Mouse (Mus musculus): ENCODE data around the gene Fbxw27.
"Not testable (repeated sequence)": the region's sequence is repeated elsewhere in the genome, so short reads cannot be mapped to it uniquely, and the experiment has no call there.

The Fbxw27 gene

GRCm38 (mm10) chr9:109790570-109790969 lies at the start of gene Fbxw27:
TSS of gene Fbxw27 (minus strand) at chr9:109790670.
- in situ Hi-C loops (cut with MboI, MseI), result not testable (repeated sequence)

- in situ Hi-C loops (cut with MboI, MseI), result no loop called here
These were observed 42.6 kb upstream of the Fbxw27 start for GRCm38 (mm10) chr9:109833088-109833412.

- in situ Hi-C loops (cut with MboI, MseI), result no loop called here
These were observed 42.1 kb upstream of the Fbxw27 start, which contains the start of gene Nme6 for GRCm38 (mm10) chr9:109832391-109833087. TSS of gene Nme6 (plus strand) at chr9:109832749.

GRCm38 (mm10) chr9:109826181-109826580 lies 35.7 kb upstream of the Fbxw27 start:
- in situ Hi-C loops (cut with MboI, MseI), result no loop called here

- in situ Hi-C loops (cut with MboI, MseI), result no loop called here
These were observed 35.3 kb upstream of the Fbxw27 start for GRCm38 (mm10) chr9:109825739-109826138.

GRCm38 (mm10) chr9:109816341-109816740 lies 25.9 kb upstream of the Fbxw27 start:
- in situ Hi-C loops (cut with MboI, MseI), result no loop called here

GRCm38 (mm10) chr9:109813424-109813823 lies 23.0 kb upstream of the Fbxw27 start:
- in situ Hi-C loops (cut with MboI, MseI), result no loop called here

- in situ Hi-C loops (cut with MboI, MseI), result no loop called here
These were observed 21.5 kb upstream of the Fbxw27 start, which contains the start of gene Spink8 for GRCm38 (mm10) chr9:109811980-109812379. TSS of gene Spink8 (plus strand) at chr9:109812280.

GRCm38 (mm10) chr9:109807898-109808297 lies 17.4 kb upstream of the Fbxw27 start:
- in situ Hi-C loops (cut with MboI, MseI), result no loop called here

- in situ Hi-C loops (cut with MboI, MseI), result no loop called here
These were observed 16.3 kb upstream of the Fbxw27 start for GRCm38 (mm10) chr9:109806695-109807293.

GRCm38 (mm10) chr9:109806260-109806659 lies 15.8 kb upstream of the Fbxw27 start:
- in situ Hi-C loops (cut with MboI, MseI), result no loop called here

GRCm38 (mm10) chr9:109805596-109805995 lies 15.1 kb upstream of the Fbxw27 start:
- in situ Hi-C loops (cut with MboI, MseI), result not testable (repeated sequence)

- in situ Hi-C loops (cut with MboI, MseI), result no loop called here
These were observed 7.6 kb upstream of the Fbxw27 start for GRCm38 (mm10) chr9:109798051-109798450.

GRCm38 (mm10) chr9:109795811-109796210 lies 5.3 kb upstream of the Fbxw27 start:
- in situ Hi-C loops (cut with MboI, MseI), result no loop called here

GRCm38 (mm10) chr9:109795221-109795620 lies 4.8 kb upstream of the Fbxw27 start:
- in situ Hi-C loops (cut with MboI, MseI), result no loop called here

GRCm38 (mm10) chr9:109766841-109767240 lies 23.6 kb downstream of the Fbxw27 start:
- in situ Hi-C loops (cut with MboI, MseI), result not testable (repeated sequence)

- in situ Hi-C loops (cut with MboI, MseI), result not testable (repeated sequence)
These were observed 44.5 kb downstream of the Fbxw27 start, which contains the start of gene Fbxw26 for GRCm38 (mm10) chr9:109745989-109746388. TSS of gene Fbxw26 (minus strand) at chr9:109746089.
